Mouse (Mus musculus): ENCODE data around the gene Hoxc13.

The Hoxc13 gene

GRCm38 (mm10) chr15:102963671-102964640 lies 43.1 kb downstream of the Hoxc13 start:
- no peak for DNase-seq (ENCODE audit: low read depth, low spot score)

- DNase-seq (ENCODE audit: low read depth, low spot score), result no peak
Observed at GRCm38 (mm10) chr15:102965003-102965891, 44.3 kb downstream of the Hoxc13 start.

- DNase-seq (ENCODE audit: low read depth, low spot score), result peak; percentile 97
Observed at GRCm38 (mm10) chr15:102965892-102966775, 45.2 kb downstream of the Hoxc13 start.

GRCm38 (mm10) chr15:102966776-102967311 lies 45.9 kb downstream of the Hoxc13 start, which contains the start of gene Hoxc10:
TSS of gene Hoxc10 (plus strand) at chr15:102966796.
- DNase-seq (ENCODE audit: low read depth, low spot score), result no peak

GRCm38 (mm10) chr15:102967312-102967510 lies 46.3 kb downstream of the Hoxc13 start, which contains the start of gene Hoxc5:
TSS of gene Hoxc5 (plus strand) at chr15:102967443.
- DNase-seq (ENCODE audit: low read depth, low spot score), result no peak

- DNase-seq (ENCODE audit: low read depth, low spot score), result no peak
Observed at GRCm38 (mm10) chr15:102967511-102968397, 46.9 kb downstream of the Hoxc13 start.

GRCm38 (mm10) chr15:102969296-102969695 lies 48.4 kb downstream of the Hoxc13 start:
- DNase-seq (ENCODE audit: low read depth, low spot score), result no peak

GRCm38 (mm10) chr15:102970740-102971139 lies 49.8 kb downstream of the Hoxc13 start:
- no peak for DNase-seq (ENCODE audit: low read depth, low spot score)

- no peak for DNase-seq (ENCODE audit: low read depth, low spot score)
Observed at GRCm38 (mm10) chr15:102972254-102972653, 51.4 kb downstream of the Hoxc13 start.

GRCm38 (mm10) chr15:102972753-102973152 lies 51.9 kb downstream of the Hoxc13 start:
- no peak for DNase-seq (ENCODE audit: low read depth, low spot score)

- DNase-seq (ENCODE audit: low read depth, low spot score), result no peak
Observed at GRCm38 (mm10) chr15:102975034-102975433, 54.1 kb downstream of the Hoxc13 start.

GRCm38 (mm10) chr15:102975688-102976111 lies 54.8 kb downstream of the Hoxc13 start:
- DNase-seq (ENCODE audit: low read depth, low spot score), result no peak

GRCm38 (mm10) chr15:102976171-102976570 lies 55.3 kb downstream of the Hoxc13 start, which contains the start of gene Hoxc9:
TSS of gene Hoxc9 (plus strand) at chr15:102976439.
- no peak for DNase-seq (ENCODE audit: low read depth, low spot score)

GRCm38 (mm10) chr15:102976631-102977422 lies 55.9 kb downstream of the Hoxc13 start:
- no peak for DNase-seq (ENCODE audit: low read depth, low spot score)

GRCm38 (mm10) chr15:102977423-102977974 lies 56.6 kb downstream of the Hoxc13 start:
- DNase-seq (ENCODE audit: low read depth, low spot score), result no peak

Measured in mesoderm, embryonic 11.5 days (tissue).